Mouse (Mus musculus) ES-Bruce4 (cell line): ENCODE measurements around the gene Hectd4.

Experiments used
- CTCF ChIP-seq: IDR thresholded peaks from one replicate; pipeline ENCODE4 v1.8.1; 2011; ENCODE audit warnings: low read depth, low read length
- EP300 ChIP-seq: IDR thresholded peaks from 2 replicates; pipeline ENCODE4 v1.6.1; 2011; ENCODE audit warnings: low read depth, low read length; ENCODE audit not compliant: insufficient read depth
- POLR2A ChIP-seq: IDR thresholded peaks from one replicate; pipeline ENCODE4 v1.8.1; 2011; ENCODE audit warnings: low read length; ENCODE audit not compliant: insufficient read depth

DNA sequence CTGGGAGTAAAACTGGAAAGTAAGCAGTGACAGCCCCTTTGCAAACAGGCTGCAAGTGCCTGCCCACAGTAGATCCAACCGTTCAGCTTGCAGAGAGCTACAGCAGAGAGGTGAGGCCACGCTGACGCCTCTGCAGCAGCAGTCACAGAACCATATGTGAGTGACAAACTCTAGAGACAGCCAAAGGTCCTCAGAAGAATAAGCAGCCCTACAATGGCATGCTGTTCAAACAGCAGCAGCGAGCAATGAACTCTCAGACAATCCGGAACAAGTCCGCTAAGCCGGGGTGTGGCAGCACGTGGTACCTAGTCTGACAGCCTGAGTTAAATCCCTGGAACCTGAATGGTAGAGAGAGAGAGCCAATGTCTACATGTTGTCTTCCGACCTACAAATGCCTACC, 30.8 kb upstream of the Hectd4 start:
- TF ChIP-seq CTCF (no peak), EP300 (no peak), POLR2A (no peak)
